Mouse (Mus musculus) lung, embryonic 14.5 days (tissue): ENCODE measurements around the gene Ptprm. TPM values are rescaled to one million over a fixed set of nuclear protein-coding genes. Genes with fewer than 3 reads are reported as not detected.
A peak's percentile ranks its signal among the peaks of the same experiment; 100 is the strongest.

Experiments
- ATAC-seq: fragments of 200-750 bp; cut with Nextera tagmentation; 2 replicates; pipeline ENCODE4 v1.8.0; 2017; ENCODE audit warnings: mild to moderate bottlenecking, moderate TSS enrichment, moderate library complexity; ENCODE audit not compliant: insufficient read depth
- DNase-seq: peaks from one replicate; pipeline ENCODE4 v3.0.0-alpha.2; 2015
- H3K27ac ChIP-seq: fragments of 300-500 bp; sonication (generic); 2 replicates; pipeline ENCODE4 v1.5.1; 2014; ENCODE audit warnings: low read depth, mild to moderate bottlenecking, moderate library complexity
- H3K27me3 ChIP-seq: fragments of 300-500 bp; sonication (generic); 2 replicates; pipeline ENCODE4 v1.6.1; 2014; ENCODE audit warnings: low read length, control low read depth; ENCODE audit not compliant: insufficient read depth
- H3K36me3 ChIP-seq: fragments of 300-500 bp; sonication (generic); 2 replicates; pipeline ENCODE4 v1.6.1; 2014; ENCODE audit warnings: control low read depth; ENCODE audit not compliant: insufficient read depth
- H3K4me1 ChIP-seq: fragments of 300-500 bp; sonication (generic); 2 replicates; pipeline ENCODE4 v1.6.1; 2014; ENCODE audit warnings: antibody characterized with exemption, control low read depth; ENCODE audit not compliant: insufficient read depth
- H3K4me2 ChIP-seq: fragments of 300-500 bp; sonication (generic); 2 replicates; pipeline ENCODE4 v1.6.1; 2014; ENCODE audit warnings: mild to moderate bottlenecking
- H3K4me3 ChIP-seq: fragments of 300-500 bp; sonication (generic); 2 replicates; pipeline ENCODE4 v1.5.1; 2014; ENCODE audit warnings: low read depth, low read length
- H3K9ac ChIP-seq: fragments of 300-500 bp; sonication (generic); 2 replicates; pipeline ENCODE4 v1.6.1; 2014
- H3K9me3 ChIP-seq: fragments of 300-500 bp; sonication (generic); 2 replicates; pipeline ENCODE4 v1.6.1; 2016; ENCODE audit warnings: low read depth, low read length, control low read depth
- CTCF ChIP-seq: IDR thresholded peaks from 2 replicates; pipeline ENCODE4 v1.5.1; 2016; ENCODE audit warnings: antibody characterized with exemption, low read depth
- WGBS: fragments of 180-500 bp; shearing (Covaris S2); extraction: QIAGEN DNeasy Blood & Tissue Kit; methylation state at CpG from one replicate; pipeline ENCODE4 v1.1.7; 2014; 5-methylcytosine and 5-hydroxymethylcytosine counted together
- polyA plus RNA-seq: library from polyadenylated mRNA; unstranded; fragments of >200 nt; fragmentation: Nextera tagmentation; extraction: Ambion mirVana; gene quantifications from 2 replicates; pipeline ENCODE4 v1.2.1, GENCODE M21; 2014

Gene Ptprm
- polyA plus RNA-seq, 1 experiment from 2014 or later = 45.4 TPM

DNA sequence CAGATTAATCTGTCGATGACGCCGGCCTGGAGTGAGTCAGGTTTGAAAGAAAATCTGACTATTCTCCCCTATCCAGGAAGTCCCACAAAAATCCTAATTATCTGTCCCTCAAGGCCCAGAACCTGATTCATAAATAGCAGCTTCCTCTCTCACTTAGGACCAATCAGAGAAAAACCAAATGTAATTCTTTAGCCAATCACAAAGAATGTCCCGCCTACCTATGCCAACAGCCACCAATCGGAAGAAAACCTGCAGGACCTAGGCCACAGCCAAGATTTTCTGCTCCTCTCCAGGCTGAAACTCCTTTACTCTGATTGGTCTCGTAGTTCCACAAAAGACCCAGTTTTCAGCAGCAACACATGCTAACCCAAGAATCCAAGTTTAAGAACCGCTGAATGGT is 13.6 kb upstream of the Ptprm start:
- DNase-seq = no peak
- Histone ChIP-seq H3K27ac (no peak overlapping the region), H3K9ac (no peak overlapping the region), H3K36me3 (no peaks in the 10 kb centered on the region), H3K4me3 (no peak overlapping the region), H3K4me1 (no peaks in the 10 kb centered on the region), H3K4me2 (no peak overlapping the region), H3K27me3 (no peaks in the 10 kb centered on the region), H3K9me3 (no peaks in the 10 kb centered on the region)
- WGBS = 91% methylated on average over 7 of the region's 7 CpGs
- ATAC-seq = no peak
- no peak for TF ChIP-seq CTCF

DNA sequence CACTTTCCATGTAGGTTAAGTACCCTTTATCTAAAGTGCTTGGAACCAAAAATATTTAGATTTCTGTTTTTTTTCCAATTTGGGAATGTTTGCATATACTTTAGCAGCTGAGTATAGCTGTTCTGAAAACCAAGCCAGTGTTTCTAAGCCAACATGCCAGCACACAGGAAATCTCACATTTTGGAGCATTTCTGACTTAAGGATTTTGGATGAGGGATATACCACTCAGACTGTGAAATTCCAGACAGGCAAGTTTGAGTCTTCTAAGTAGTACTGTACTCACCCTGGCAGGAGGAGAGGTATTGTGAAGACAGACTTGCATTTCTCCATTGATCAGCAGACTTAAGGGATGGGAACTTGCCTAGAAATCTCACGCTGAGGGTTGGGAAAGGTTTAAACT is 10.2 kb upstream of the Ptprm start:
- Histone ChIP-seq H3K9ac (no peak overlapping the region), H3K27ac (no peak overlapping the region), H3K4me3 (no peak overlapping the region), H3K27me3 (no peaks in the 10 kb centered on the region), H3K4me2 (no peak overlapping the region), H3K4me1 (no peaks in the 10 kb centered on the region), H3K9me3 (no peaks in the 10 kb centered on the region), H3K36me3 (no peaks in the 10 kb centered on the region)
- no peak for TF ChIP-seq CTCF
- ATAC-seq (peak; percentile 41; the same call in 1 of the 2 replicates), DNase-seq (no peak)
- 56% methylated on average over 1 of the region's 1 CpGs for WGBS

DNA sequence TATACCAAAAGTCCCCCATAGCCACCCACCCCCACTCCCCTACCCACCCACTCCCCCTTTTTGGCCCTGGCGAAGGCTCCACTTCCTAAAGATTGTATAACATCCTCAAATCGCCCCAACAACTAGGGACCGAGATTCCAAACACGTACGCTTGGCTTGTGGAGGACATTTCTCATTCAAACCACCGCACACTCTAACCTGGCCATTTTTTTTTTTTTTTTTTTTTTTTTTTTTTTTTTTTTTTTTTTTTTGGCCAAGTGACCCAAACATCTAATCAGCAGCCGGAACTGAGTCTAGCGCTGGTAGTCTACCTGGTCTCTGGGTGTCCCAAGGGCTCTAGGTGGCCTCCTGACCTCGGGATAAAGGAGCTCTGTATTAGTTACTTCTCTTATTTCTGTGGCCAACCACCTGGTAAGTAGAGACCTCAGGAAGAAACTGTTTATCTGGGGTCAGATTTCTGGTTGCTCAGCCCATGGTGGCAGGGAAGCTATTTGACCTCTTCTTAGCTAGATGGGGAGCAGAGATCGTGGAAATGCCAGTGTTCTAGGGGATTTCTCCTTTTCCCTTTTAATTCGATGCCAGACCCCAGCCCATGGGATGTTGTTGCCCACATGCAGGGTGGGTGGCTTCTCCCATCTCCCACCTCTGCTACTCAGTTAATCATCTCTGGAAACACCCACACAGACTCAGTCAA is 9.3 kb upstream of the Ptprm start:
- H3K27me3 ChIP-seq = no peaks in the 10 kb centered on the region
- no peaks in the 10 kb centered on the region for H3K9me3 ChIP-seq
- peak overlapping the region; percentile 61 for H3K27ac ChIP-seq
- no peaks in the 10 kb centered on the region for H3K4me1 ChIP-seq
- H3K9ac ChIP-seq = no peak overlapping the region
- no peak for ATAC-seq
- 66% methylated on average over 11 of the region's 11 CpGs for WGBS
- no peaks in the 10 kb centered on the region for H3K36me3 ChIP-seq
- no peak for TF ChIP-seq CTCF
- no peak overlapping the region for H3K4me3 ChIP-seq
- DNase-seq = no peak
- H3K4me2 ChIP-seq = no peak overlapping the region

DNA sequence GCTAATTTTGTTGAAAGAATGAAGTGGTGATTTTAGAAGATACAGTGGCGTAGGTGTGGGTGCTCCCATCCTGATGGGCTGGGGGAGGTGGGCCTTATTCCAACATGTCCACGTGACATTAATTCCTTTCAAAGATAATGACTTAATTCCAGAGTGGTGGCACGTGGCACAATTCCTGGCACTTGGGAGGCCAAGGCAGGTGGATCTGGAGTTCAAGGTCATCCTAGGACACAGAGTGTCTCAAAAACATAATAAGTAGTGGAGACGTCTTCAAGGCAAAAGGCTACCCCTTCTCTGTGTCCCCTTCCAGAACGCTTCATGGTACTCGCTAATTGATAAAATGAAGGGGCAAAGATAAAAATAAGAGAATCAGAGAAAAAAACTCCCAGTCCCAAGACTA is 7.9 kb upstream of the Ptprm start:
- no peaks in the 10 kb centered on the region for H3K9me3 ChIP-seq
- ATAC-seq = no peak
- no peak overlapping the region for H3K9ac ChIP-seq
- no peaks in the 10 kb centered on the region for H3K27me3 ChIP-seq
- H3K27ac ChIP-seq = no peak overlapping the region
- DNase-seq = no peak
- TF ChIP-seq CTCF = no peak
- no peaks in the 10 kb centered on the region for H3K4me1 ChIP-seq
- H3K4me2 ChIP-seq = no peak overlapping the region
- H3K36me3 ChIP-seq = no peaks in the 10 kb centered on the region
- H3K4me3 ChIP-seq = no peak overlapping the region
- WGBS = 79% methylated on average over 6 of the region's 6 CpGs

DNA sequence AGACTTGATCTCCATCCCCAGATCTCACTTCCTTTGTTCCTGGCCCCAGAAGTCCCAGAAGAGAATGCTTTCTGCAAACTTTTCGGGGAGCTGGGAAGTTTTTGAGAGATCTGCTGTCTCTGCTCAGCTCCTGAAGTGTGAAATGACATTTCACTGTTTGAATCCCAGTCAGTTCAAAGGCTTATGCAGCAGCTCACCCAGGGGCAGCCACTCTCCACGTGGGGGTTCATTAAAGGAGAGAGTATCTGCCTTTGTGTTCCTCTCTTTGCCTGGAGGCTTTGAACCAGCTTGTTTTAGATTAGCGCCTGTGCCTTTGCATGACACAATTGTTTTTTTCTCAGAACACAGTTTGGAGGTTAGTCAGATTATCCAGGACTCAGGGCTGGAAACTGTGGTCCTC is 6.3 kb upstream of the Ptprm start:
- no peak for TF ChIP-seq CTCF
- Histone ChIP-seq H3K9me3 (no peaks in the 10 kb centered on the region), H3K27me3 (peaks cover 5% of the 10 kb centered on the region; the same call in 1 of the 2 replicates), H3K27ac (no peak overlapping the region; the same call in 1 of the 2 replicates), H3K36me3 (no peaks in the 10 kb centered on the region), H3K4me1 (no peaks in the 10 kb centered on the region), H3K4me2 (no peak overlapping the region), H3K9ac (no peak overlapping the region), H3K4me3 (no peak overlapping the region)
- 14% methylated on average over 3 of the region's 3 CpGs for WGBS
- DNase-seq = no peak
- no peak for ATAC-seq

DNA sequence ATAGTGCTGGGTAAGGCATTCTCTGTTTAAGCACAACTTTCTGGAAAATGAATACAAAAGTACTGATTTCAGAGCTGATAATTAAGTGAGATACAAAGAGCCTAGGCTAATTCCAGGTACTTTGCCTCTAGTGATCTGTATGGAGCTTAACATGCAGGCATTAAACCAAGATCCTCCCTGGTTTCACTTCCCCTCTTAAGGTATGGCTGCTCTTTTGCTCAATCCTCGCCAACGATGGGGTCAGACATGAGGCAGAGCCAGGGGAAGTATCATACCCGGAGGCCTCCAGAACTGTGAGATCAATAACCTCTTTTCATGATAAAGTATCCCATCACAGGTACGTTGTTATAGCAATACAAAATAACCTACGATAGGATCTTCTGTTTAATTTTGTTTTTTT is 5.3 kb upstream of the Ptprm start:
- no peak overlapping the region for H3K9ac ChIP-seq
- no peak for DNase-seq
- WGBS = 85% methylated on average over 5 of the region's 5 CpGs
- H3K27ac ChIP-seq = no peak overlapping the region
- no peaks in the 10 kb centered on the region for H3K36me3 ChIP-seq
- no peaks in the 10 kb centered on the region for H3K4me1 ChIP-seq
- H3K27me3 ChIP-seq = peaks cover 5% of the 10 kb centered on the region; the same call in 1 of the 2 replicates
- no peak overlapping the region for H3K4me3 ChIP-seq
- no peak for ATAC-seq
- no peak for TF ChIP-seq CTCF
- H3K4me2 ChIP-seq = no peak overlapping the region
- H3K9me3 ChIP-seq = no peaks in the 10 kb centered on the region

DNA sequence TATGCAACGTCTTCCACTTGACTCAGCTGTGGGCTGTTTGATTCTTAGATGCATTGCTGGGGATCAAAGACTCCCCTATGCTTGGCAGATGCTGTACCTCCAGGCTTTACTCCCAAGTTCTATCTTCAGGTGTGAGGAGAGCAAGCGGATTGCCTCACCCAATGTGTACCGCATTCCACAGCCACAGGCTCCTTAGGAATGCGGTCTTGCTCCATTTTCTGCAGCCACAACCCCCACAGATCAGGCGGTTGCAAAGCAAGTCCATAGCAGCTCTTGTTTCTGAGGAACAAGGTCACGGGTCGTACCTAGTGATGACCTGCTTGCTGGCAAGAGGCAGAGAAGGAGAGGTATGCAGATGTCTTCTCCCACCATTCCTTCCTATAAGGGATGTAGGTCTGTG is 4.3 kb upstream of the Ptprm start:
- no peak overlapping the region for H3K9ac ChIP-seq
- H3K27me3 ChIP-seq = peaks cover 5% of the 10 kb centered on the region; the same call in 1 of the 2 replicates
- H3K4me2 ChIP-seq = no peak overlapping the region
- no peaks in the 10 kb centered on the region for H3K4me1 ChIP-seq
- H3K27ac ChIP-seq = no peak overlapping the region
- 64% methylated on average over 7 of the region's 7 CpGs for WGBS
- TF ChIP-seq CTCF = no peak
- H3K9me3 ChIP-seq = no peaks in the 10 kb centered on the region
- no peak for ATAC-seq
- H3K4me3 ChIP-seq = no peak overlapping the region
- H3K36me3 ChIP-seq = no peaks in the 10 kb centered on the region
- peak; percentile 54 for DNase-seq
